Mouse (Mus musculus) spleen, postnatal 14 days (tissue): ENCODE results near the gene Cuta.

Experiments used
- DNase-seq, 2 experiments: peaks; one replicate each; pipeline ENCODE4 v3.0.0; 2021 to 2022; ENCODE audit warnings: low spot score in 2 of 2

The Cuta gene

DNA sequence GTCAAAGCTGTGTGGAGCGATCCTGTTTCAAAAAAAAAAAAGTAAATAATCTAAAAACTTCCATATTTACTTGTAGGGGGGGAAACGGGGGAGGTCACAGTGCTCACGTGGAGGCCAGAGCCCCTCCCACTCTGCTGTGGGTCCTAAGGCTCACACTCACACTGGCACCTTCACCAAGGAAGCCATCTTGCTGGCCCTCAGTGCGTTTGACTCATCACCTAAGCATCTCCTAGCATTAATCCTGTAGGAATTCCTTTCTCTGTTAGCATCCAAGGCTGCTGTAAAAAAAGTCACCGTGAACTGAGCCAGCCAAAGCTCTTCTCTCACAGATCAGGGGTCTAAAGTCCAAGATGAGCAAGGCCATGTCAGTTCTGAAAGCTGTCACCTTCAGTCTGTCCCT lies 16.9 kb upstream of the Cuta start:
- DNase-seq: no peak

DNA sequence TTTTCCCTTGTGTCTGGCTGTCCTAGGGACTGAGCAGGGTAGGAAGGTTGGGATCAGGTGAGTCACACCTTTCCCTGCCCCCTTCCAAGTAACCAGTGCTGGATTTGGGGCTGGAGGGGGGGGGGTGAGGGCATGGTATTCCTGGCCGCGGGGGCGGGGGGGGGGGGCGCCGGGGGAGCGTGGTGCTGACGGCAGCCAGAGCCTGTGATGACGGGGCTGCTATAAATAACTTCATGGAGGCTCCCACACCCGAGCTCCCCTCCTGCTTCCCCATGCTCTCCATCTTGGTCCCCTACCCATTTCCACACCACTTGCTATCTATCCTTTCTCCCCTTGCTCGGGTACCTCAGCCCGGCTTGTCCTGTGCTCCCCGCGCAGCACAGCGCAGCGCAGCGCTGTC lies 14.4 kb upstream of the Cuta start:
- no peak for DNase-seq

GRCm38 (mm10) chr17:26953201-26953600 lies 13.8 kb upstream of the Cuta start:
- no peak for DNase-seq

DNA sequence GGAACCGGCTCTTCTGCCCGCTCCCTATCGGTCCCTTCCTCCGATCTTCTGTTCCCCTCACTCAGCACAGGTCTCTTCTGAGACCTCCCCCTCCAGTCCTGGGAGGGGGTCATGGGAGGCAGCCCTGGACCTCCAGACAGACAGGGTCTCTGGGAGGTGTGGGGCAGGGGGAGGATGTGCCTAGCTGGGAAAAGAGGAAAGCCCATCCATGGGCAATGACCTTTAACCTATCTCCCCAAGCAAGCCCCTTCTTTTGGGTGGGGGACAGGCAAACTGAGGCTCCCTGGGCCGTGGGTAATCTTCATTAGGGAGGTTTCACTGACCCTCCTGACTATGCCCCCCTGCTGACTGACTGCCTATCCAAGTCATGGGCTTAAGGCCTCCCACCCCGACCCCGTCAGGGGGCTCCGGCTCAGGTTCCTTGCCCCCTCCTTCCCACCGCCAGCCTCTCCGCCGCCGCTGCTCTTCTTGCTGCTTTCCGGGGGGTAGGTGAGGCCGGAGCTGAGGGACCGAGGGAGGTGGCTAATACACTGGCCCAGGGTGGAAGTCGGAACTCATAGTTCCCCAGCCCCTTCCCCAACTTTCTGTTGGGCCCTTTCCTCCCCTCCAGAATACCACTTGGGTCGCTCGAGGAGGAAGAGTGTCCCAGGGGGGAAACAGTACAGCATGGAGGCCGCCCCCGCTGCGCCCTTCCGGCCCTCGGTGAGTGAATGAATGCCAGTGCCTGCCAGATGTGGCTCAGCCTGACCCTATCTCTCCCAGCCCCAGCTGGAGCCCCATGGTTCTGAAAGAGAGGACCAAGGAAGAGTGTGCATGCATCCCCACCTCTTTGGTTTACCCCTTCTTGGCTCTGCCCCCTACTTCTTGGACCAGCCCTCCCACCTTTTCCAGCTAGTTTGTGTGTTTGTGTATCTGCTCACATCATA lies 12.8 kb upstream of the Cuta start:
- DNase-seq: no peak

DNA sequence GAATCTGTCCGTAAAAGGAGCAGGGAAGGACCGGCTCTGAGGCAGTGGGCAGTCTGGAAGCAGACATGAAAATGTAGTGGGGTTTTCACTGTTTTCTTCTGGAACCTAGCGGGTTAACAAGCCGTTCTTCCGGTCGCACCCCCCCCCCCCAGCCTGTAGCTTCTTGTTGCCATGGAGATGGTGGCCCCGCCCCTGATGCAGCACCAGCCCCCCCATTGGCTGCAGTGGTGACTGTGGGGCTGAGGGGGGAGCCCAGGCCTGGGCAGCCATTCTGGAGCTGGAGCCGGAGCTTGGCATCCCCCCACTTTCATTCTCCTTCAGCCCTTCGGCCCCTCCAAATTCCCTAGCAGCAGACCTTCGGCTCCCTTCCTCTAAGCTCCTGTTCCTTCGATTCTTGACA lies 12.0 kb upstream of the Cuta start:
- peak; percentile 50 to 77 for DNase-seq

- no peak for DNase-seq
Observed at GRCm38 (mm10) chr17:26950560-26951288, 11.4 kb upstream of the Cuta start.

- DNase-seq: no peak
Observed at GRCm38 (mm10) chr17:26949866-26950265, 10.5 kb upstream of the Cuta start.

DNA sequence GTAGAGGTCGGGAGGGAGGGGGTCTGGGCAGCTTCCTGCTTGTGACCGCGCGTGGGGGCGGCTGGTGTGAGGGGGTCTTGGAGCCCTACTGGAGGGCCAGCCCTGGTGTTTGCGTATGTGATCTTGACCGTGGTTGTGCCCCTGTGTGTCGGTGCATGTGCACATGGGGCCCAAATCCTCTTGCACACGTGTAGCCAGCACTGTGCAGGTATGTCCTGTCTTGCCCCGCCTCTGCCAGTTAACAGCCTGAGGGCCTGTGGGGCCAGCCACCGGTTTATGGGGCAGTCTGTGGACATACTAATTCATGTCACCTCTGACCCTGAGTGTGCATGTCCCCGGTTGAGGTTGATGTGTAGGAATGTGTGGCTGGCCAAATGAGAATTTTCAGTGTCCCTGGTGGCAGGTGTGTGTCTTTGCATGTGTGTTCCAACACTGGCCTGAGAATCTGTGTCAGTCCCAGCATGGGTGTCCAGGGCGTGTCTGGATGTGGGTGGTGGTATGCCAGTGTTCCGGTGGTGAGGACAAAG lies 9.7 kb upstream of the Cuta start:
- no peak for DNase-seq

DNA sequence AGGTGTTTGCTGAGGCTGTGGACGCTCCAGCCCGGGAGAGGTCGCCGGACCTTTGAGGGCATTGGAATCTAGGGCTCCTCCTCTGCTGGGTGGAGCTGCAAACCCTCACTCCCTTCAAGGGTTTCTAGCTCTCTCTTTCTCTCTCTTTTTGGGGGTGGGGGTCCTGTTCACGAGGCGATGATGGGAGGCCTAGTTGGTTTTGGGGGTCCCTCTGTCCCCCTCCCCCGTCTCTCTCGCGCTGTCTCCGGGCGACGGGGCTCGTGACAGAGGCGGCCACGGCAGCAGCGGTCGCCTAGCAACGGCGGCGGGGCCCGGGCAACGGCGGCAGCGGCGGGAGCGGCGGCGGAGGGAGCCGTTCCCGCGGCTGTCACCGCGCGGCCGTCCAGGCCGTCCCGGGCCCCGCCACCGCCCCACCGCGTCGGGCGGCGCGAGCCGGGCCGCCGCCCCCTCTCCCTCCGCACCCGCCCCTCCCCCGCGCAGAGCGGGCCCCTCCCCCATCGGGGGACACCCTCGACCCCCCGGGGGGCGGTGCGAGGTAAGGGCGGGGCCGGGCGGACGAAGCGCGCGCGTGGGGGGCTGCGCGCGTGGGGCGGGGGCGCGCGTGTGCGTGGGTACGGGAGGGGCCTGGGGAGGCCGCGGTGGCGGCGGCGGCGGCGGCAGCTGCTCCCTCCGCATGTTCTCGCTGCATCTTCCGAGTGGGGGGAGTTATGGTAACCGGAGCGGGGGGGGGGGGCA lies 9.1 kb upstream of the Cuta start:
- no peak for DNase-seq

DNA sequence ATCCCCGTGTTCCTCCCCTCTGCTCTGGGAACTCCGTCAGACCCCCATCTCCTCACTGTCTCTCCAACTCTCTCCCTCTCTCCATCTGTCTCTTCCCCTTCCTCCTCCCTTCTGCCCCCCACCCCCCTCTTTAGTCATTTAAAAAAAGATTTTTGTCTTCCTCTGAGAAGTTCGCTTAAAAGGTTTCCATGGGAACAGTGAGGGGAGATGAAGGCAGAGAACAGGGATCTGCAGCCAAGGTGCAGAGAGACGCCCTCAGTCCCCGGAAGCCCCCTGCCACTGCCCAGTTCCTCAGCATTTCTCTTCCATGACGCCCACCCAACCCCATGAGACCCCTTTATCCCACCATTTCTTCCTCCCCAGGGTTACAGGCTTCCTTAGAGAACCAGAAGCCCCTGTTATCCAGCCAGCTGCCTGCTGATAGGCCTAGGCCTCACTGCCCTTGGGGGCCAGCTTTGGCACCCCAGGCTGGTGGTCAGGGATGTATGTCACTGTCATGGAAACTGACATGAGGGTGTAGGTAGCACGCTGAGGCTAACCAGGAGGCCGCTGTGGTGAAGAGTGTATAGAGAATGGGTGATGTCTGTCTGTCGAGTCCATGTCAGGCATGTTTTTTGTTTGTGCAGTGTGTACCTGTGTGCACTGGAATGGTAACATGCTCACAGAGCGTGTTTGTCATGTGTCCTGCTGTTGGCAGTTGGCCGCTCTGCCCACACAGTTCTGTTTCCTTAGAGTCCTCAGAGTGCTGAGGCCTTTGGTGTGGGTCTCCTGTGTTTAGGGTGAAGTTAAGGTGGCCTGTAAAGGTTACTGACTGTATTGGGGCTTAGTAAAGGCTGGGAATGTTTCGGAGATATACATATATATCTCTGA lies 8.1 kb upstream of the Cuta start:
- no peak for DNase-seq

GRCm38 (mm10) chr17:26946567-26946966 lies 7.2 kb upstream of the Cuta start:
- DNase-seq: peak in 1 of 2 experiments; percentile 50

DNA sequence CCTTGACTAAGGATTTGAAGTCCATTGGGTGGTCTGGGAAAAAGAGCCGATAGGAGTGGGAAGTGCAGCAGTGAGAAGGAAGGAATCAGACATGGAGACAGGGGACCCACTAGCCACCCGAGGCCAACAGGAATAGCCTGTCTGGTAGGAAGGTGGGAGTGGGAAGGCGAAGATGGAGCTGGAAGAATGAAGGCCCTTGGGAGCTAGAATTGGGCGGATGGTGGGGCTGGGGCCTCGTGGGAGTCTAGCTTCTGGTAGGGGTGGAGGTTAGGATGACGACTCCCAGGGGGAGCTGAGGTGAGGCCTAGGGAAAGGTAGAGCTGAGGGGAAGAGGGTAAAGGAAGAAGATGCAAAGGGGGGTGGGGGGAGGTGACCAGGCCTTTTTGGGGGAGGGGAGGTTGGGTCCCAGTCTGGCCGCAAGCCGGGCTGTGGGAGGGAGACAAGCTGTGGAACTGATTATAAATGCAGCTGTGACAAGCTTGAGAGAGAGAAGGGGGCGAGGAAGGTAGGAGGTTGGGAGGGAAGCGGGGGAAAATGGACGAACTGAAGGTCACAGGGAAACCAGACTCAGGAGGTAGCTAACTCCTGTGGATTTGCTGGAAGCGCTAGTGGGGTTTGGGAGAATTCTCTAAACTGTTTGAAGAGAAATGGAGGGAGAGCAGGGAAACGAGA lies 6.6 kb upstream of the Cuta start:
- no peak for DNase-seq

- DNase-seq: no peak
Observed at GRCm38 (mm10) chr17:26941841-26942570, 2.6 kb upstream of the Cuta start.

DNA sequence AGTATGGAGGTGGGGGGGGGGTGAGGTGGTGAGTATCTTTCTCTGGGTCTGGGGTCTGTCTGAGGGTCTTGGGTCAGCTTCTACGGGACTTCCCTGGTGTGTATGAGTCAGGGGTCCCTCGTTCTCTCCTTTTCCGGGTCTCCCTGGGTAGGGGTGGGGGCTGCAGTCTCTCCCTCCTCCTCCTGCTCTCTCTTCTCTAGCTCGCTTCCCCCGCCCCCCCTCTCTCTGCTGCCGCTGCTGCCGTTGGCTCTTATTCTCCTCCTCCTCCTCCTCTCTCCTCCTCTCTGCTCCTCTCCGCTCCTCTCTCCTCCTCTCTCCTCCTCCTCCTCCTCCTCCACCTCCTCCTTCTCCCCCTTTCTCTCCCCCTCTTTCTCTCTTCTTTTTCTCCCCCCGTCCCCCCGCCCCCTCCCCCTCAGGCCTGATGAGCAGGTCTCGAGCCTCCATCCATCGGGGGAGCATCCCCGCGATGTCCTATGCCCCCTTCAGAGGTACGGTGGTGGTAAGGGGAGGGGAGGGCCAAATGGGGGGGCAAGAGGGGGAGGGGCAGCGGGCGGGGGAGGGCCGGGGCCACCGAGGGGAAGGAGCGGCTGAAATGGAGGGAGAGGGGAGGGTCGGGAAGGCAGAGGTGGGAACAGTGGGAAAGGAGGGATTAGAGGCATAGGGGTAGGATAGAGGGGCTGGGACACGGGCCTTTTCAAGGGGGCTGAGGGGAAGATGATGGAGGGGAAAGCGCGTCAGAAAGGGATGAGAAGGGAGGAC lies 1.8 kb upstream of the Cuta start, which contains the start of gene Syngap1:
TSS of gene Syngap1 (plus strand) at position 223 of the 759 bp plus-strand sequence.
- no peak for DNase-seq

GRCm38 (mm10) chr17:26939973-26940300 lies 568 bp upstream of the Cuta start:
- DNase-seq: no peak

- no peak for DNase-seq
Observed at GRCm38 (mm10) chr17:26938731-26939130, 638 bp downstream of the Cuta start.

DNA sequence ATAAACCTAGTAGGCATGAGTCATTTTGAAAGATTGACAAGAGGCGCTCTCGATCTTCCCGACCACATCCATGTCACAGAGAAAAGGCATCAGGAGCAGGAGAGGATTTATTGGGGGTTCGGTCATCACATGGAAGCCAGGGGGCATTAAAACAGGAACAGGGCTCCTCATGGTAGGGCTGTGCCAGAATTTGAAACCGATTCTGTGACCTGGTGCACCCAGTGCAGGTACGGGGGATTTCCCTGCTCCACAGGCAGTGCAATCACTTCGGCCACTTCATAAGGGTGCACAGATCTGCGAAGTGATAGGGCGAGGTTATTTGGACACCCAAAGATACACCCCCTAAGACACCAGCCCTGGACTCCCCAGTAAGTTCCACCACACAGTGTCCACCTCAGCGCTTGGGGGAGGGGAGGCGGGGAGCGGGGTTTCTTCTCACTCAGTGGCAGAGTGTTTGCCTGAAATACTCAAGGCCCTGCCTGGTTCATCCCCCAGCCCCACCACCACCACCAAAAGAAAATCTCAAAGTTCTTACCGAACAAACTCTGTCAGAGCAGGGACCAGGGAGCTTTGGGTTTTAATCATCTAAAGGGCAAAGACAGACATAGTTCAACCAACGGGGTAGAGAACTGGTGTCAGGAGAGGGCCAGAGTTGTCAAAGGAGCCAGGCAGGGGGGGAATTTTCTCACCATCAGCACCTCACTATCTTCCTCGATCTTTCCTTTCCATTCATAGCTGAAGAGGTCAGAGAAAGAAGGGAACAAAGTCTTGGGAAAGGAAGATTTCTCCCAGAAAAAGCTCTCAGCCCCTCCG lies 1.3 kb downstream of the Cuta start:
- no peak for DNase-seq
